Mouse (Mus musculus) midbrain, postnatal 0 days (tissue): ENCODE measurements around the gene Apoa2. TPM values are rescaled to one million over a fixed set of nuclear protein-coding genes. Genes with fewer than 3 reads are reported as not detected.
A peak's percentile ranks its signal among the peaks of the same experiment; 100 is the strongest.
"Not testable (repeated sequence)": the region's sequence is repeated elsewhere in the genome, so short reads cannot be mapped to it uniquely, and the experiment has no call there.

ENCODE experiments used
- ATAC-seq: fragments of 200-750 bp; cut with Nextera tagmentation; 2 replicates; pipeline ENCODE4 v1.8.0; 2017; ENCODE audit warnings: moderate number of reproducible peaks, mild to moderate bottlenecking, moderate TSS enrichment, moderate library complexity; ENCODE audit not compliant: low FRiP score
- DNase-seq: peaks from one replicate; pipeline ENCODE4 v3.0.0-alpha.2; 2015; ENCODE audit warnings: low spot score
- H3K27ac ChIP-seq: fragments of 300-500 bp; sonication (generic); 2 replicates; pipeline ENCODE4 v1.5.1; 2014; ENCODE audit warnings: low read depth, mild to moderate bottlenecking, low read length, mixed read lengths
- H3K27me3 ChIP-seq: fragments of 300-500 bp; sonication (generic); 2 replicates; pipeline ENCODE4 v1.6.1; 2014; ENCODE audit warnings: low read length, control low read depth, mixed read lengths; ENCODE audit not compliant: insufficient read depth
- H3K36me3 ChIP-seq: fragments of 300-500 bp; sonication (generic); 2 replicates; pipeline ENCODE4 v1.6.1; 2014; ENCODE audit warnings: low read length, control low read depth, mixed read lengths; ENCODE audit not compliant: insufficient read depth
- H3K4me1 ChIP-seq: fragments of 300-500 bp; sonication (generic); 2 replicates; pipeline ENCODE4 v1.6.1; 2014; ENCODE audit warnings: mild to moderate bottlenecking, control low read depth, antibody characterized with exemption, low read length, mixed read lengths; ENCODE audit not compliant: insufficient read depth
- H3K4me2 ChIP-seq: fragments of 300-500 bp; sonication (generic); 2 replicates; pipeline ENCODE4 v1.6.1; 2014; ENCODE audit warnings: low read depth, mild to moderate bottlenecking, low read length, mixed read lengths; ENCODE audit not compliant: poor library complexity, severe bottlenecking
- H3K4me3 ChIP-seq: fragments of 300-500 bp; sonication (generic); 2 replicates; pipeline ENCODE4 v1.5.1; 2014; ENCODE audit warnings: low read depth, mild to moderate bottlenecking, low read length, moderate library complexity
- H3K9ac ChIP-seq: fragments of 300-500 bp; sonication (generic); replicated peaks from 2 replicates; pipeline ENCODE4 v1.6.1; 2014; ENCODE audit warnings: mild to moderate bottlenecking, low read length, moderate library complexity, mixed read lengths; ENCODE audit not compliant: poor library complexity, severe bottlenecking
- H3K9me3 ChIP-seq: fragments of 300-500 bp; sonication (generic); 2 replicates; pipeline ENCODE4 v1.6.1; 2016; ENCODE audit warnings: low read length, control low read depth
- CTCF ChIP-seq: IDR thresholded peaks from 2 replicates; pipeline ENCODE4 v1.5.1; 2016; ENCODE audit warnings: antibody characterized with exemption, mild to moderate bottlenecking
- WGBS: fragments of 180-500 bp; shearing (Covaris S2); extraction: QIAGEN DNeasy Blood & Tissue Kit; methylation state at CpG from one replicate; pipeline ENCODE4 v1.1.7; 2014; 5-methylcytosine and 5-hydroxymethylcytosine counted together
- polyA plus RNA-seq: library from polyadenylated mRNA; unstranded; fragments of >200 nt; fragmentation: Nextera tagmentation; extraction: Ambion mirVana; gene quantifications from 2 replicates; pipeline ENCODE4 v1.2.1, GENCODE M21; 2015
- total RNA-seq: library from RNA; depleted of rRNA; stranded (reverse); fragments of >200 nt; gene quantifications from 2 replicates; pipeline ENCODE4 v1.2.3, GENCODE M21; 2014

The Apoa2 gene
- total and polyA plus RNA-seq, 2 experiments from 2014 or later = 3.7 to 5.2 TPM

DNA sequence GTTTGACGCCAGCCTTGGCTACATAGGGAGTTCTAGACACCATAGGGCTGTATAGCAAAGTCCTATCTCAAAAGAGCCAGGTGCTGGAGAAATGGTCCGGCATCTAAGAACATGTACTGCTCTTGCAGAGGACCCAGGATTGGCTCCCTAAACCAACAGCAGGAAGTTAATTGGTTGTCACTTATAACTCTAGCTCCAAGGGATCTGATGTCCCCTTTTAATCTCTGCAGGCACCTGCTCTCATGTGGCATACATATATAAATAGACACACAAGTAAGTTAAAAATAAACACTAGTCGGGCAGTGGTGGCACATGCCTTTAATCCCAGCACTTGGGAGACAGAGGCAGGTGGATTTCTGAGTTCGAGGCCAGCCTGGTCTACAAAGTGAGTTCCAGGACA, 10.9 kb downstream of the Apoa2 start:
- H3K4me2 ChIP-seq = no peak overlapping the region
- no peaks in the 10 kb centered on the region for H3K27me3 ChIP-seq
- TF ChIP-seq CTCF = no peak
- H3K36me3 ChIP-seq = peaks cover 62% of the 10 kb centered on the region
- H3K27ac ChIP-seq = no peak overlapping the region
- DNase-seq (no peak), ATAC-seq (no peak)
- H3K4me1 ChIP-seq = no peaks in the 10 kb centered on the region
- H3K9ac ChIP-seq = no peak overlapping the region
- H3K4me3 ChIP-seq = no peak overlapping the region
- WGBS = 89% methylated on average over 4 of the region's 4 CpGs
- H3K9me3 ChIP-seq = no peaks in the 10 kb centered on the region

- H3K27ac ChIP-seq = no peak overlapping the region
- H3K4me1 ChIP-seq = no peaks in the 10 kb centered on the region
- TF ChIP-seq CTCF = no peak
- H3K36me3 ChIP-seq = peaks cover 68% of the 10 kb centered on the region
- no peak overlapping the region for H3K4me3 ChIP-seq
- ATAC-seq = no peak
- no peaks in the 10 kb centered on the region for H3K9me3 ChIP-seq
- DNase-seq = no peak
- H3K4me2 ChIP-seq = no peak overlapping the region
- 84% methylated on average over 6 of the region's 6 CpGs for WGBS
- H3K27me3 ChIP-seq = no peaks in the 10 kb centered on the region
- no peak overlapping the region for H3K9ac ChIP-seq
Measured at GRCm38 (mm10) chr1:171237438-171237837, 12.6 kb downstream of the Apoa2 start.

GRCm38 (mm10) chr1:171238463-171238862, 13.6 kb downstream of the Apoa2 start:
- TF ChIP-seq CTCF = peak; percentile 79
- Histone ChIP-seq H3K9ac (no peak overlapping the region), H3K36me3 (peaks cover 69% of the 10 kb centered on the region), H3K9me3 (no peaks in the 10 kb centered on the region), H3K4me1 (no peaks in the 10 kb centered on the region), H3K4me3 (no peak overlapping the region), H3K27ac (no peak overlapping the region), H3K4me2 (no peak overlapping the region), H3K27me3 (no peaks in the 10 kb centered on the region)
- DNase-seq = peak; percentile 57
- ATAC-seq = no peak
- 67% methylated on average over 14 of the region's 14 CpGs for WGBS

GRCm38 (mm10) chr1:171239992-171240744, 15.3 kb downstream of the Apoa2 start:
- H3K27me3 ChIP-seq = no peaks in the 10 kb centered on the region
- DNase-seq (no peak), ATAC-seq (no peak)
- H3K4me1 ChIP-seq = no peaks in the 10 kb centered on the region
- no peak overlapping the region for H3K9ac ChIP-seq
- no peak overlapping the region for H3K27ac ChIP-seq
- peaks cover 55% of the 10 kb centered on the region for H3K36me3 ChIP-seq
- 86% methylated on average over 15 of the region's 15 CpGs for WGBS
- TF ChIP-seq CTCF = no peak
- H3K9me3 ChIP-seq = no peaks in the 10 kb centered on the region
- H3K4me3 ChIP-seq = no peak overlapping the region
- no peak overlapping the region for H3K4me2 ChIP-seq

GRCm38 (mm10) chr1:171240911-171241310, 16.1 kb downstream of the Apoa2 start:
- no peak for DNase-seq
- Histone ChIP-seq H3K9ac (no peak overlapping the region), H3K9me3 (no peaks in the 10 kb centered on the region), H3K27ac (no peak overlapping the region), H3K4me1 (no peaks in the 10 kb centered on the region), H3K27me3 (no peaks in the 10 kb centered on the region), H3K36me3 (peaks cover 49% of the 10 kb centered on the region), H3K4me3 (no peak overlapping the region), H3K4me2 (no peak overlapping the region)
- TF ChIP-seq CTCF = no peak
- 95% methylated on average over 10 of the region's 10 CpGs for WGBS
- no peak for ATAC-seq

GRCm38 (mm10) chr1:171241952-171242351, 17.1 kb downstream of the Apoa2 start:
- ATAC-seq, H3K4me2 ChIP-seq, H3K27ac ChIP-seq, H3K9ac ChIP-seq, H3K4me1 ChIP-seq, DNase-seq, H3K9me3 ChIP-seq, H3K27me3 ChIP-seq, H3K4me3 ChIP-seq: not testable (repeated sequence)
- WGBS = 86% methylated on average over 12 of the region's 12 CpGs
- H3K36me3 ChIP-seq = peaks cover 40% of the 10 kb centered on the region
